Mouse (Mus musculus): ENCODE results near the gene Eif4g3. TPM values are rescaled to one million over a fixed set of nuclear protein-coding genes. Genes with fewer than 3 reads are reported as not detected.

The Eif4g3 gene
- polyA plus RNA-seq, 1 experiment: 88.6 TPM

- TF ChIP-seq GATA1 (IDR thresholded peaks at IDR 0.05; ENCODE audit: low read length): no peak
These were observed 227.9 kb downstream of the Eif4g3 start for GRCm38 (mm10) chr4:138220761-138221160.

GRCm38 (mm10) chr4:138221406-138221805 lies 228.6 kb downstream of the Eif4g3 start:
- TF ChIP-seq GATA1 (IDR thresholded peaks at IDR 0.05; ENCODE audit: low read length): no peak

- no peak for TF ChIP-seq GATA1 (IDR thresholded peaks at IDR 0.05; ENCODE audit: low read length)
These were observed 229.6 kb downstream of the Eif4g3 start for GRCm38 (mm10) chr4:138222396-138222795.

- TF ChIP-seq GATA1 (IDR thresholded peaks at IDR 0.05; ENCODE audit: low read length): no peak
These were observed 230.8 kb downstream of the Eif4g3 start for GRCm38 (mm10) chr4:138223623-138224022.

GRCm38 (mm10) chr4:138246756-138247665 lies 254.2 kb downstream of the Eif4g3 start:
- no peak for TF ChIP-seq GATA1 (IDR thresholded peaks at IDR 0.05; ENCODE audit: low read length)

- TF ChIP-seq GATA1 (IDR thresholded peaks at IDR 0.05; ENCODE audit: low read length): no peak
These were observed 257.5 kb downstream of the Eif4g3 start, which contains the start of the genes Sh2d5 and Kif17 for GRCm38 (mm10) chr4:138250088-138250960. TSS of gene Sh2d5 (plus strand) at chr4:138250403. TSS of gene Kif17 (plus strand) at chr4:138250435.

- no peak for TF ChIP-seq GATA1 (IDR thresholded peaks at IDR 0.05; ENCODE audit: low read length)
These were observed 259.0 kb downstream of the Eif4g3 start for GRCm38 (mm10) chr4:138251819-138252218.

- TF ChIP-seq GATA1 (IDR thresholded peaks at IDR 0.05; ENCODE audit: low read length): no peak
These were observed 259.4 kb downstream of the Eif4g3 start for GRCm38 (mm10) chr4:138252231-138252630.

- no peak for TF ChIP-seq GATA1 (IDR thresholded peaks at IDR 0.05; ENCODE audit: low read length)
These were observed 264.4 kb downstream of the Eif4g3 start for GRCm38 (mm10) chr4:138257116-138257687.

Other genes starting within 250 kb of the Eif4g3 start
- gene Alpl, start 196.6 kb upstream of the Eif4g3 start, polyA plus RNA-seq (2012): not detected in 2 replicates
- gene Ece1, start 130.8 kb upstream of the Eif4g3 start, polyA plus RNA-seq (2012): 1.7 and 2.1 TPM in 2 replicates
- 59.0 and 59.7 TPM in 2 replicates for gene Hp1bp3, start 223.3 kb downstream of the Eif4g3 start, polyA plus RNA-seq (2012)